ENCODE assay signal across 8 mouse cellular contexts in genomic region chr9:54501453-54502110, GRCm38 (mm10). TPM values are rescaled to one million over a fixed set of nuclear protein-coding genes. Genes with fewer than 3 reads are reported as not detected.
A peak's percentile ranks its signal among the peaks of the same experiment; 100 is the strongest.
DNase-seq lines count a peak whose midpoint lies in the region; ATAC-seq and TF ChIP-seq lines count a peak whose summit lies in the region.

Gene Dmxl2, minus strand, starts transcription at chr9:54501626.

- H3K27me3 ChIP-seq in forebrain, embryonic 15.5 days: no peaks in the 10 kb centered on the region
- H3K27me3 ChIP-seq in neural tube, embryonic 15.5 days (replicated peaks): no peaks in the 10 kb centered on the region

- no peaks in the 10 kb centered on the region for H3K36me3 ChIP-seq in forebrain, embryonic 15.5 days
- H3K36me3 ChIP-seq in neural tube, embryonic 15.5 days: no peaks in the 10 kb centered on the region

- H3K4me1 ChIP-seq in forebrain, embryonic 15.5 days: peaks cover 23% of the 10 kb centered on the region
- no peaks in the 10 kb centered on the region; the same call in 1 of the 2 replicates for H3K4me1 ChIP-seq in lung, adult 2 months (ENCODE audit: control insufficient read depth, insufficient read depth, low read length)
- H3K4me1 ChIP-seq in neural tube, embryonic 15.5 days: peaks cover 28% of the 10 kb centered on the region

- intact Hi-C loops in heart, postnatal 25 days (cut with DNase I): loop anchor here (5.0 kb wide), 1 partner anchor 86 kb away; the partner anchor contains the start of gene Idh3a

- peak; percentile 73; the same call in 1 of the 2 replicates for TF ChIP-seq POLR2A in lung, adult 2 months (IDR thresholded peaks at IDR 0.05; ENCODE audit: borderline replicate concordance, extremely low read depth, low read depth, low read length)

- no peak for TF ChIP-seq CTCF in layer of hippocampus, adult 2 months (conservative IDR thresholded peaks at IDR 0.05)
- TF ChIP-seq CTCF in lung, adult 2 months (IDR thresholded peaks at IDR 0.05; ENCODE audit: insufficient read depth, low read length): no peak

- H3K27ac ChIP-seq in forebrain, embryonic 15.5 days (replicated peaks): peak within 1 kb of the TSS; percentile 90
- H3K27ac ChIP-seq in layer of hippocampus, adult 2 months: peak within 1 kb of the TSS; percentile 98
- H3K27ac ChIP-seq in neural tube, embryonic 15.5 days (replicated peaks): peak within 1 kb of the TSS; percentile 92

- H3K4me2 ChIP-seq in forebrain, embryonic 15.5 days (replicated peaks): peak within 1 kb of the TSS; percentile 77
- H3K4me2 ChIP-seq in neural tube, embryonic 15.5 days: peak within 1 kb of the TSS; percentile 78

- H3K9ac ChIP-seq in forebrain, embryonic 15.5 days (replicated peaks): peak within 1 kb of the TSS; percentile 94
- H3K9ac ChIP-seq in neural tube, embryonic 15.5 days (replicated peaks): peak within 1 kb of the TSS; percentile 91

- peak; percentile 96 for ATAC-seq in forebrain, embryonic 15.5 days (replicated peaks)
- ATAC-seq in neural tube, embryonic 15.5 days (ENCODE audit: low FRiP score): peak; percentile 95

- no peaks in the 10 kb centered on the region for H3K9me3 ChIP-seq in forebrain, embryonic 15.5 days
- no peaks in the 10 kb centered on the region for H3K9me3 ChIP-seq in neural tube, embryonic 15.5 days (replicated peaks)

- under 1% methylated on average over 89 of the region's 99 CpGs for WGBS in forebrain, embryonic 15.5 days
- 2% methylated on average over 99 of the region's 99 CpGs for WGBS in lung, adult 2 months
- WGBS in neural tube, embryonic 15.5 days: under 1% methylated on average over 88 of the region's 99 CpGs

- peak; percentile 90 for DNase-seq in ES-CJ7 (ENCODE audit: low read depth, low spot score)
- peak; percentile 44 for DNase-seq in c-Kit-positive CD71-positive TER-119-positive erythroid progenitor cells, embryonic 14.5 days (ENCODE audit: low spot score)
- DNase-seq in heart, postnatal 25 days (ENCODE audit: low spot score): peak; percentile 83
- DNase-seq in layer of hippocampus, adult 2 months (ENCODE audit: low spot score in 2 of 2): peak; percentile 77 to 83
- DNase-seq in lung, adult 2 months: peak; percentile 79
- peak; percentile 14 to 21 for DNase-seq in thymus, adult 18-20 months

- H3K4me3 ChIP-seq in forebrain, embryonic 15.5 days: peak within 1 kb of the TSS; percentile 96
- H3K4me3 ChIP-seq in layer of hippocampus, adult 2 months: peak within 1 kb of the TSS; percentile 97
- H3K4me3 ChIP-seq in lung, adult 2 months (replicated peaks; ENCODE audit: extremely low read depth, low read depth, low read length): peak within 1 kb of the TSS; percentile 93
- H3K4me3 ChIP-seq in neural tube, embryonic 15.5 days (replicated peaks): peak within 1 kb of the TSS; percentile 82

RNA-seq across cellular contexts. Expression of gene Dmxl2, which starts in this region (rescaled TPM):
- 52.4 and 53.5 TPM in 2 replicates for polyA plus RNA-seq in forebrain, embryonic 15.5 days (2015; fragmentation: Nextera tagmentation; extraction: Ambion mirVana)
- total RNA-seq in heart, postnatal 25 days (2021): 10 to 100 TPM; 18.5 to 20.0 TPM
- 100 to 1,000 TPM; 214 TPM for total RNA-seq in layer of hippocampus, adult 2 months (2021)
- polyA plus RNA-seq in lung, adult 2 months (2012; rRNA removed): 3.8 and 6.6 TPM in 2 replicates
- polyA plus RNA-seq in neural tube, embryonic 15.5 days (2015; fragmentation: Nextera tagmentation; extraction: Ambion mirVana): 55.3 and 60.5 TPM in 2 replicates

Comparison
In these comparisons a context has a peak if more than half of its experiments do, and no peak if none do; other contexts are left out.
1. Peak in every context shown above with its lines: DNase-seq, ATAC-seq, H3K4me3 ChIP-seq and H3K27ac ChIP-seq.
2. RNA of gene Dmxl2 (total RNA-seq): 214 TPM in layer of hippocampus, adult 2 months; 18.5 to 20.0 TPM in heart, postnatal 25 days; every median in the first group is over 10 times any median in the second.
3. DNase-seq: peak in every context shown above with its lines; median percentile 90 in ES-CJ7; 83 in heart, postnatal 25 days; 80 in layer of hippocampus, adult 2 months; 79 in lung, adult 2 months; 44 in c-Kit-positive CD71-positive TER-119-positive erythroid progenitor cells, embryonic 14.5 days; 18 in thymus, adult 18-20 months.